Comparison of ENCODE assay signal across 28 mouse cellular contexts in genomic region chrX:93497597-93497996, GRCm38 (mm10).
DNase-seq lines count a peak whose midpoint lies in the region; ATAC-seq lines count a peak whose summit lies in the region.
"Had no signal": no experiment of that assay in that cellular context is flagged by ENCODE, and none has a peak within 500 bp of the region (broad histone marks: within the 10 kb centered on the region; RNA-seq: fewer than 3 reads in every experiment).

No protein-coding gene starts in this region.

- ATAC-seq in forebrain, embryonic 14.5 days = 0 out of 2 replicates have a peak, but pooled peaks have one; percentile 46
- ATAC-seq in forebrain, embryonic 16.5 days = peak; percentile 79
- ATAC-seq: hindbrain, postnatal 0 days; inflammation-experienced regulatory T-cells, adult 6 months; intestine, embryonic 16.5 days; Patski had no signal

- 69% methylated on average over 6 of the region's 6 CpGs for WGBS in forebrain, embryonic 14.5 days
- WGBS in forebrain, embryonic 10.5 days = 86% methylated on average over 6 of the region's 6 CpGs
- 59% methylated on average over 6 of the region's 6 CpGs for WGBS in forebrain, embryonic 16.5 days

- H3K9me3 ChIP-seq in forebrain, embryonic 14.5 days (replicated peaks; ENCODE audit: control insufficient read depth, low read length) = no peaks in the 10 kb centered on the region
- H3K9me3 ChIP-seq in forebrain, embryonic 10.5 days = no peaks in the 10 kb centered on the region
- H3K9me3 ChIP-seq in forebrain, embryonic 16.5 days (ENCODE audit: control insufficient read depth, low read length) = no peaks in the 10 kb centered on the region
- H3K9me3 ChIP-seq: embryonic facial prominence, embryonic 12.5 days; embryonic facial prominence, embryonic 15.5 days; G1E; heart, embryonic 10.5 days; heart, embryonic 13.5 days had no signal

- DNase-seq in forebrain, embryonic 14.5 days (ENCODE audit: low spot score) = peak; percentile 46
- no peak for DNase-seq in forebrain, embryonic 10.5 days (ENCODE audit: extremely low spot score, low spot score)
- peak; percentile 21 for DNase-seq in brain, adult 2 months (ENCODE audit: low read depth, low spot score)
- DNase-seq in cerebellum, adult 8-10 months = no peak
- no peak for DNase-seq in adrenal gland, postnatal 14 days
- DNase-seq: adrenal gland, postnatal 10 days; B cell, adult 2 months; cerebellum, adult 18-20 months; cerebellum, adult 9-11 months; cerebellum, postnatal 25 days; gastrocnemius, postnatal 10 days; gastrocnemius, postnatal 36 days; heart, adult 2 months; heart, postnatal 14 days; heart, postnatal 4 days; kidney, adult 18-20 months had no signal

- H3K4me3 ChIP-seq in forebrain, embryonic 14.5 days (ENCODE audit: low read depth, low read length) = no peak overlapping the region
- no peak overlapping the region for H3K4me3 ChIP-seq in forebrain, embryonic 10.5 days
- no peak overlapping the region for H3K4me3 ChIP-seq in forebrain, embryonic 16.5 days (replicated peaks; ENCODE audit: low read length)
- H3K4me3 ChIP-seq: embryonic facial prominence, embryonic 12.5 days; embryonic facial prominence, embryonic 15.5 days; heart, adult 2 months; heart, embryonic 10.5 days; heart, embryonic 13.5 days had no signal

- H3K4me2 ChIP-seq in forebrain, embryonic 14.5 days (ENCODE audit: low read length) = no peak overlapping the region
- H3K4me2 ChIP-seq in forebrain, embryonic 16.5 days (ENCODE audit: low read length) = no peak overlapping the region
- H3K4me2 ChIP-seq: embryonic facial prominence, embryonic 12.5 days; embryonic facial prominence, embryonic 15.5 days; heart, embryonic 13.5 days; hindbrain, embryonic 14.5 days had no signal

- no peaks in the 10 kb centered on the region for H3K36me3 ChIP-seq in forebrain, embryonic 14.5 days (ENCODE audit: control insufficient read depth, insufficient read depth, low read length)
- H3K36me3 ChIP-seq in forebrain, embryonic 10.5 days (replicated peaks) = no peaks in the 10 kb centered on the region
- no peaks in the 10 kb centered on the region for H3K36me3 ChIP-seq in forebrain, embryonic 16.5 days (ENCODE audit: control insufficient read depth, insufficient read depth)
- H3K36me3 ChIP-seq: embryonic facial prominence, embryonic 12.5 days; embryonic facial prominence, embryonic 15.5 days; G1E; heart, embryonic 10.5 days; heart, embryonic 13.5 days had no signal

- no peak overlapping the region for H3K27ac ChIP-seq in forebrain, embryonic 14.5 days (ENCODE audit: low read depth, low read length)
- no peak overlapping the region for H3K27ac ChIP-seq in forebrain, embryonic 10.5 days
- no peak overlapping the region for H3K27ac ChIP-seq in forebrain, embryonic 16.5 days (ENCODE audit: low read length)
- H3K27ac ChIP-seq: embryonic facial prominence, embryonic 12.5 days; embryonic facial prominence, embryonic 15.5 days; heart, adult 2 months; heart, embryonic 10.5 days; heart, embryonic 13.5 days; hindbrain, embryonic 14.5 days; hindbrain, postnatal 0 days had no signal

- H3K4me1 ChIP-seq in forebrain, embryonic 14.5 days (ENCODE audit: control insufficient read depth, insufficient read depth, low read length) = no peaks in the 10 kb centered on the region
- no peaks in the 10 kb centered on the region for H3K4me1 ChIP-seq in forebrain, embryonic 10.5 days
- no peaks in the 10 kb centered on the region for H3K4me1 ChIP-seq in forebrain, embryonic 16.5 days (replicated peaks; ENCODE audit: control insufficient read depth, insufficient read depth, low read length)
- H3K4me1 ChIP-seq: embryonic facial prominence, embryonic 12.5 days; embryonic facial prominence, embryonic 15.5 days; heart, embryonic 10.5 days; heart, embryonic 13.5 days had no signal

- H3K27me3 ChIP-seq in forebrain, embryonic 14.5 days (replicated peaks; ENCODE audit: control insufficient read depth, insufficient read depth, low read length) = no peaks in the 10 kb centered on the region
- no peaks in the 10 kb centered on the region for H3K27me3 ChIP-seq in forebrain, embryonic 10.5 days (ENCODE audit: poor library complexity, severe bottlenecking)
- H3K27me3 ChIP-seq in forebrain, embryonic 16.5 days (replicated peaks; ENCODE audit: control insufficient read depth, insufficient read depth, low read length) = no peaks in the 10 kb centered on the region
- H3K27me3 ChIP-seq: CH12.LX; embryonic facial prominence, embryonic 12.5 days; embryonic facial prominence, embryonic 15.5 days; heart, embryonic 13.5 days had no signal

- no peak overlapping the region for H3K9ac ChIP-seq in forebrain, embryonic 14.5 days (ENCODE audit: low read length)
- no peak overlapping the region for H3K9ac ChIP-seq in forebrain, embryonic 16.5 days (replicated peaks; ENCODE audit: low read depth, low read length)
- H3K9ac ChIP-seq: embryonic facial prominence, embryonic 12.5 days; embryonic facial prominence, embryonic 15.5 days; heart, embryonic 13.5 days; hindbrain, embryonic 14.5 days had no signal

Comparison
In these comparisons a context has a peak if more than half of its experiments do, and no peak if none do; other contexts are left out.
1. DNase-seq: peak in forebrain, embryonic 14.5 days (single experiment) and brain, adult 2 months (single experiment); none in forebrain, embryonic 10.5 days (single experiment), cerebellum, adult 8-10 months (single experiment) and adrenal gland, postnatal 14 days (single experiment).